ENCODE assay signal across 8 mouse cellular contexts in the genomic region with DNA sequence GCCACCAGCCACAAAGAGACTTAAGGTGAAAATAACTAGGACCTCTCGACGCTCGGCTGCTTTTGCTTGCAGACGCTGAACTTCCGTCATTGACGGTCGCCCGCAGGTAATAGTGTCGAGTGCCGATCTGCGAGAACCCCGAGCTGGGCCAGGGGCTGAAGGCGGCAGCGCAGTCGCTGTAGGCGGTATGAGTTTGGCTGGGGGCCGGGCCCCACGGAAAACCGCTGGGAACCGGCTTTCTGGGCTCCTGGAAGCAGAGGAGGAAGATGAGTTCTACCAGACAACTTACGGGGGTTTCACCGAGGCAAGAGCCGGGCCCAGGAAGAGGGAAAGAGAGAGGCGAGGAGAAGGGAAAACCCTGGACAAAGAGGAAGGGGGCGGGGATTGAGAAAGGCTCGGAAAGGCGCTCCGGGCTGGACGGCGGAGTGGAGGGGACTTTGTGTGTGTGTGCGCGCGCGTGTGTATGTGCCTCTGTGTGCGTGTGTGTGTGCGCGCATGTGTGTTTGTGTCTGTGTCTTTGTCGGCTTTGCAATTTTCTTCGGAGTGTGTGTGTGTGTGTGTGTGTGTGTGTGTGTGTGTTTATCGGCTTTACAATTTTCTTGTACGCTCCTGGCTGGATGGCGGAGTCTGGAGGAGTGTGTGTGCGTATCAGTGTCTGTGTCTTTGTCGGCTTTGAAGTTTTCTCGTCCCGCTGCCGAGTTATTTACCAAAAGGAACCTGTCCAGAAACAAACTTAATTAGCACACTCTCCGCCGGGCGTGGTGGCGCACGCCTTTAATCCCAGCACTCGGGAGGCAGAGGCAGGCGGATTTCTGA. TPM values are rescaled to one million over a fixed set of nuclear protein-coding genes. Genes with fewer than 3 reads are reported as not detected.
A peak's percentile ranks its signal among the peaks of the same experiment; 100 is the strongest.
DNase-seq lines count a peak whose midpoint lies in the region; ATAC-seq lines count a peak whose summit lies in the region.

A gene (plus strand): TSS at position 112 of the 816 bp plus-strand sequence.

- H3K9me3 ChIP-seq in lung, embryonic 16.5 days (ENCODE audit: control insufficient read depth, low read length) = no peaks in the 10 kb centered on the region

- peak; percentile 98 for DNase-seq in MEL-GATA-1-ER (ENCODE audit: extremely low read depth, low read depth)
- DNase-seq in cerebellum, adult 8-10 months = peak; percentile 82
- peak; percentile 93 for DNase-seq in forelimb bud, embryonic 11.5 days (ENCODE audit: low read depth, low spot score)
- peak; percentile 83 for DNase-seq in layer of hippocampus, adult 9-10 months (ENCODE audit: low spot score)
- peak; percentile 85 for DNase-seq in ovary, postnatal 10 days (ENCODE audit: low spot score)
- DNase-seq in thymus, postnatal 10 days (ENCODE audit: low spot score in 2 of 2) = peak; percentile 80 to 82

- H3K36me3 ChIP-seq in lung, embryonic 16.5 days (ENCODE audit: control insufficient read depth, insufficient read depth, low read length) = peaks cover 13% of the 10 kb centered on the region

- H3K4me3 ChIP-seq in lung, embryonic 16.5 days (ENCODE audit: low read length) = peak within 1 kb of the TSS; percentile 77

- under 1% methylated on average over 54 of the region's 54 CpGs for WGBS in lung, embryonic 16.5 days

- peaks cover 8% of the 10 kb centered on the region for H3K4me1 ChIP-seq in lung, embryonic 16.5 days (replicated peaks; ENCODE audit: control insufficient read depth, insufficient read depth, low read length)

- peak; percentile 86 to 91 for ATAC-seq in hematopoietic stem cell, adult 5-6 weeks (replicated peaks in 1 of 2; ENCODE audit: insufficient read depth in 1 of 2, low FRiP score in 2 of 2, low TSS enrichment in 1 of 2, low read depth in 1 of 2, poor library complexity in 2 of 2, severe bottlenecking in 2 of 2)
- peak; percentile 79 for ATAC-seq in lung, embryonic 16.5 days (ENCODE audit: low read depth)

- peak within 1 kb of the TSS; percentile 95 for H3K27ac ChIP-seq in lung, embryonic 16.5 days (ENCODE audit: low read length)

- H3K27me3 ChIP-seq in lung, embryonic 16.5 days (ENCODE audit: control insufficient read depth, insufficient read depth, low read depth, low read length) = no peaks in the 10 kb centered on the region

- peak within 1 kb of the TSS; percentile 88 for H3K9ac ChIP-seq in lung, embryonic 16.5 days (ENCODE audit: low read length)

- peak within 1 kb of the TSS; percentile 41 for H3K4me2 ChIP-seq in lung, embryonic 16.5 days (ENCODE audit: low read depth, low read length)

RNA-seq across cellular contexts. Expression of the gene that starts here (rescaled TPM):
- total RNA-seq in hematopoietic stem cell, adult 5-6 weeks (2017) = 63.2 and 229 TPM in 2 replicates
- 152 and 156 TPM in 2 replicates for polyA plus RNA-seq in lung, embryonic 16.5 days (2015; fragmentation: Nextera tagmentation; extraction: Ambion mirVana)

Comparison
In these comparisons a context has a peak if more than half of its experiments do, and no peak if none do; other contexts are left out.
1. Peak in every context shown above with its lines: DNase-seq, ATAC-seq, H3K4me3 ChIP-seq and H3K27ac ChIP-seq.